Mouse (Mus musculus): ENCODE data around the gene Nckap5. TPM values are rescaled to one million over a fixed set of nuclear protein-coding genes. Genes with fewer than 3 reads are reported as not detected.

The Nckap5 gene
- total and polyA plus RNA-seq, 3 experiments, result not detected

DNA sequence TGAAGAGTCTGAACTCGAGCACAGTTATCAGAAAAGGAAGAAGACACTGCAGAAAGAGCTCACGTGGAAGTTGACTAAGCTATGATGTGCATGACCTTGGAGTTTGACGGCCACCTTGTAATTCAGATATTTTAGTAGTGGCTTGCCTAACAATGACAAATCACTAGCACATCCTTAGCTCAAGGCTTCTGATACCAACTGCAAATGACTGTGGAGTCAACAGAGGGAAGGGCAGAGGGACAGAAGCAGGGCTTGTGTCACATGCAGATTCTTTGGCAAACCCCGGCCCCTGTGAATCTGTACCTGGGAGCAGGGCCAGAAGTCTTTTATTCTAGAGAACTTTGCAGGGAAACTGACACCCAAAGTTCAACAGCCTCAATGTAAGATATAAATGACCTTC is 597.4 kb downstream of the Nckap5 start:
- H3K9ac ChIP-seq (ENCODE audit: control insufficient read depth, low read depth, low read length, poor library complexity, severe bottlenecking), result no peak overlapping the region
- H3K4me3 ChIP-seq (ENCODE audit: control insufficient read depth in 1 of 2, insufficient read depth in 1 of 2, low read depth in 2 of 2, low read length in 2 of 2), result no peak overlapping the region
- H3K9me3 ChIP-seq (replicated peaks; ENCODE audit: insufficient read depth, low read length), result no peaks in the 10 kb centered on the region
- no peaks in the 10 kb centered on the region for H3K4me1 ChIP-seq (ENCODE audit: control insufficient read depth in 1 of 2, insufficient read depth in 2 of 2, low read length in 2 of 2)
- H3K79me2 ChIP-seq (ENCODE audit: control insufficient read depth, insufficient read depth, low read length, poor library complexity), result no peaks in the 10 kb centered on the region
- TF ChIP-seq GABPA (IDR thresholded peaks at IDR 0.05; ENCODE audit: low read depth, low read length) (no peak), SMC3 (IDR thresholded peaks at IDR 0.05; ENCODE audit: low read depth, low read length) (no peak), POLR2AphosphoS2 (IDR thresholded peaks at IDR 0.05; ENCODE audit: low read length) (no peak), TAL1 (IDR thresholded peaks at IDR 0.05; ENCODE audit: low read length) (no peak), MEF2A (IDR thresholded peaks at IDR 0.05; ENCODE audit: extremely low read depth, insufficient replicate concordance, low read depth, low read length, poor library complexity, severe bottlenecking) (no peak)
- DNase-seq (ENCODE audit: low read depth, low spot score), result no peak
- H3K36me3 ChIP-seq (ENCODE audit: control insufficient read depth in 1 of 2, insufficient read depth in 2 of 2, low read length in 2 of 2), result no peaks in the 10 kb centered on the region
- no peaks in the 10 kb centered on the region for H3K27me3 ChIP-seq (ENCODE audit: control insufficient read depth in 1 of 2, insufficient read depth in 2 of 2, low read length in 2 of 2)
- H3K27ac ChIP-seq (ENCODE audit: control insufficient read depth, low read depth, low read length), result no peak overlapping the region

DNA sequence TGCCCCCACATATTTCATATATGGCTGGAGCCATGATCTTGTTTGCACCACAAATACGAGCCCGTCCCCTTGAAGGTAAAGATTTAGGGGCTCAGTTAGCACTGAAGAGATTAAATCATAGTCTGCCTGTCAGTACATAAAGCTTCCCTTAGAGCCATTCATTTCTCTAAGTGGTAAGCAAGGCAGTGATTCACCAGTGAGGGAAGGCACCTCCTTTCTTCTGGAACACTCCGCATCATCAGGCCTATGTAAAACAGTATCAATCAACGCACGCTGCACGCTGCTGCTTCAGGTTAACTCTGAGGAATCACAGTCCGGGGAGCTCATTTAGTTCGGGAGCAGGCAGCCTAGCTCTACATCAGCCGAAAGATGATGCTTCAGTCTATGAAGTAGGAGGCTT is 599.4 kb downstream of the Nckap5 start:
- DNase-seq (ENCODE audit: low read depth, low spot score), result no peak
- H3K4me3 ChIP-seq (ENCODE audit: control insufficient read depth in 1 of 2, insufficient read depth in 1 of 2, low read depth in 2 of 2, low read length in 2 of 2), result no peak overlapping the region
- no peaks in the 10 kb centered on the region for H3K4me1 ChIP-seq (ENCODE audit: control insufficient read depth in 1 of 2, insufficient read depth in 2 of 2, low read length in 2 of 2)
- no peaks in the 10 kb centered on the region for H3K27me3 ChIP-seq (ENCODE audit: control insufficient read depth in 1 of 2, insufficient read depth in 2 of 2, low read length in 2 of 2)
- no peaks in the 10 kb centered on the region for H3K9me3 ChIP-seq (replicated peaks; ENCODE audit: insufficient read depth, low read length)
- no peak overlapping the region for H3K9ac ChIP-seq (ENCODE audit: control insufficient read depth, low read depth, low read length, poor library complexity, severe bottlenecking)
- no peaks in the 10 kb centered on the region for H3K36me3 ChIP-seq (ENCODE audit: control insufficient read depth in 1 of 2, insufficient read depth in 2 of 2, low read length in 2 of 2)
- no peak for TF ChIP-seq MYC (IDR thresholded peaks at IDR 0.05; ENCODE audit: low read depth, low read length)
- no peak for TF ChIP-seq UBTF (IDR thresholded peaks at IDR 0.05; ENCODE audit: borderline replicate concordance, insufficient read depth, low read depth, low read length)
- TF ChIP-seq TAL1 (IDR thresholded peaks at IDR 0.05; ENCODE audit: low read length), result no peak
- TF ChIP-seq CHD1 (IDR thresholded peaks at IDR 0.05; ENCODE audit: low read depth, low read length), result no peak
- TF ChIP-seq ZC3H11A (IDR thresholded peaks at IDR 0.05; ENCODE audit: low read depth, low read length), result no peak
- no peak for TF ChIP-seq TBP (IDR thresholded peaks at IDR 0.05; ENCODE audit: low read depth, low read length)
- TF ChIP-seq MXI1 (IDR thresholded peaks at IDR 0.05; ENCODE audit: low read depth, low read length), result no peak
- no peak for TF ChIP-seq SIN3A (IDR thresholded peaks at IDR 0.05; ENCODE audit: low read length)
- TF ChIP-seq MEF2A (IDR thresholded peaks at IDR 0.05; ENCODE audit: extremely low read depth, insufficient replicate concordance, low read depth, low read length, poor library complexity, severe bottlenecking), result no peak
- TF ChIP-seq JUND (IDR thresholded peaks at IDR 0.05; ENCODE audit: low read depth, low read length), result no peak
- TF ChIP-seq USF1 (IDR thresholded peaks at IDR 0.05; ENCODE audit: low read depth, low read length), result no peak
- TF ChIP-seq MAZ (IDR thresholded peaks at IDR 0.05; ENCODE audit: low read depth, low read length), result no peak
- no peak for TF ChIP-seq GATA1 (IDR thresholded peaks at IDR 0.05; ENCODE audit: low read depth, low read length)
- no peaks in the 10 kb centered on the region for H3K79me2 ChIP-seq (ENCODE audit: control insufficient read depth, insufficient read depth, low read length, poor library complexity)
- H3K27ac ChIP-seq (ENCODE audit: control insufficient read depth, low read depth, low read length), result no peak overlapping the region

All from MEL (cell line).